Mouse (Mus musculus): Measurements from ENCODE around the gene Pbx1.

- TF ChIP-seq CTCF (IDR thresholded peaks at IDR 0.05; ENCODE audit: low read depth) (no peak), EP300 (IDR thresholded peaks at IDR 0.05; ENCODE audit: low read depth) (no peak)
Measured at GRCm38 (mm10) chr1:168233182-168233581, 198.9 kb downstream of the Pbx1 start.
